Mouse (Mus musculus): Measurements from ENCODE around the gene Ctns. TPM values are rescaled to one million over a fixed set of nuclear protein-coding genes. Genes with fewer than 3 reads are reported as not detected.

The Ctns gene
- total RNA-seq, 2 experiments from 2014 or later: 11.7 to 13.9 TPM

DNA sequence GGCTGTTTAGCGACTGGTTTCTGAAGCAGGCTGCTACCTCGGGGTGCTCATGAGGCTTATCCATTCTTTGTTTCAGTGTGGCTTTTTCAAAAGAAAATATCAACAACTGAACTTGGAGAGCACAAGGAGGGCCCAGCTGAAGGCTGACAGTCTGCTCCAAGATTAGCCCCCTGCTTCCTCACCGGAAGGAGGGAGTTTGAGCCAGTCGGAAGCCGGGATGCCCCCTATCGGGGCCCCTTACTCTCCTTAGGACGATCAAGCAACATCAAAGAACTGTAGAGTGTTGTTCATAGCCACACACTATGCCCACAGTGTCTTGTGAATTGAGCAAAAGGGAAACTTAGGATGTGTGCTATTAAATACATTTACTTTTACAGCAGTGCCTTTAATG is 51.9 kb downstream of the Ctns start:
- DNase-seq: no peak
- intact Hi-C loops (cut with DNase I): no loop called here

DNA sequence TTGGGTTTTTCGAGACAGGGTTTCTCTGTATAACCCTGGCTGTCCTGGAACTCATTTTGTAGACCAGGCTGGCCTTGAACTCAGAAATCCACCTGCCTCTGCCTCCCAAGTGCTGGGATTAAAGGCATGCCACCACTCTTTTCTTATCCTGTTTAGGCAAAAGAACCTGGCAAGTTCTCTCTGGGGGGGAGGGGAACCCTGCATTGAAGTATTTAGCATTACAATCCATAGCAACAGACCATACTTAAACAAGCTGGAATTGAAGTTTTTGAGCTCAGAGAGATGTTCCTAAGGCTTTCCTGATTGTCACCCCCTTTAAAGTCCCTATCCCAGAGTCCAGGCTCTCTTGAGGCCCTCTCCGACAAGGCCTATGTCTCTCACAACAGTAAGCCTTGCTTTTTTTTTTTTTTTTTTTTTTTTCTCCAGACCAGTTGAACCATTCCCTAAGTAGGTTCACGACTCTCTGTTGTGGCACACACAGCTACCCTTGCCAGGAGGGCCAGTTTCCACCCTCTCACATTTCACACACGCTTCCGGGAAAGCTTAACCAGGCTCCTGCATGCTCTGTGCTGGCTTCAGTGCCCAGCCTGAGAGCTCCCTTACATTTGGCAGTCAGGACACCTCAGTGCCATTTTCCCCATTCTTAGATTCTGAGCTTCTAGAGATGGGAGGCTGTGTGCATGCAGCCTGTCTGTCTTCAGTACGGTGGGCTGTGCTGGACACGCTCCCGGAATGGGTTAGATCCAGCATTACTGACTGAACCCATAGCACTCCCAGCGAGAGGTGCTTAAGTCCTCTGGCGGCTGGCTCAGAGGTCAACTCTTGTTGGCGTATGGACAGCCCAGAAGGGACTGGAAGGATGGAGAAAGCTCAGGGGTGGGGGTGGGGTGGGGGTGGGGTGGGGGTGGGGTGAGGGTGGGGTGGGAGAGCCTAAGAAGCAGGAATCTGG is 52.5 kb downstream of the Ctns start:
- intact Hi-C loops (cut with DNase I): no loop called here
- no peak for DNase-seq

DNA sequence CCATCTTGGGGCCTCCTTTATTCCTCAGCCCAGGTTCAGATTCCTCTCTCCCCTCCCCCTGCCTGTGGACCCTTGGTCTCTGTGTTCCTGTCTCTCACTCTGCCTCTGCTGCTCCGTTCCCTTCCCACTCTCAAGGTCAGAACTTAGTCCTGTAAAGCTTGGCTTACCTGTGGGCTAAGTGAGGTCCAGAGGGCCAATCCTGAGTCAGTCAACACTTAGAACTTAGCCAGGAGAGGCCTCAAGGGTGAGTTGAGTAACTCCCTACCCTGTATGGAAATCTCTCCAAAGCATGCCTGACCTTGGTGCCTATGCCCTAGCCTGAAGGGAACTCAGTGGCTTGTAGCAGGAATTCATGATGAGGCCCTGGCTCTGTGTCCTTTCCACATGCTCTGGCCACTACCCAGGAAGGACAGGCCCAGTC is 54.6 kb downstream of the Ctns start:
- DNase-seq: peak; percentile 15 to 22

DNA sequence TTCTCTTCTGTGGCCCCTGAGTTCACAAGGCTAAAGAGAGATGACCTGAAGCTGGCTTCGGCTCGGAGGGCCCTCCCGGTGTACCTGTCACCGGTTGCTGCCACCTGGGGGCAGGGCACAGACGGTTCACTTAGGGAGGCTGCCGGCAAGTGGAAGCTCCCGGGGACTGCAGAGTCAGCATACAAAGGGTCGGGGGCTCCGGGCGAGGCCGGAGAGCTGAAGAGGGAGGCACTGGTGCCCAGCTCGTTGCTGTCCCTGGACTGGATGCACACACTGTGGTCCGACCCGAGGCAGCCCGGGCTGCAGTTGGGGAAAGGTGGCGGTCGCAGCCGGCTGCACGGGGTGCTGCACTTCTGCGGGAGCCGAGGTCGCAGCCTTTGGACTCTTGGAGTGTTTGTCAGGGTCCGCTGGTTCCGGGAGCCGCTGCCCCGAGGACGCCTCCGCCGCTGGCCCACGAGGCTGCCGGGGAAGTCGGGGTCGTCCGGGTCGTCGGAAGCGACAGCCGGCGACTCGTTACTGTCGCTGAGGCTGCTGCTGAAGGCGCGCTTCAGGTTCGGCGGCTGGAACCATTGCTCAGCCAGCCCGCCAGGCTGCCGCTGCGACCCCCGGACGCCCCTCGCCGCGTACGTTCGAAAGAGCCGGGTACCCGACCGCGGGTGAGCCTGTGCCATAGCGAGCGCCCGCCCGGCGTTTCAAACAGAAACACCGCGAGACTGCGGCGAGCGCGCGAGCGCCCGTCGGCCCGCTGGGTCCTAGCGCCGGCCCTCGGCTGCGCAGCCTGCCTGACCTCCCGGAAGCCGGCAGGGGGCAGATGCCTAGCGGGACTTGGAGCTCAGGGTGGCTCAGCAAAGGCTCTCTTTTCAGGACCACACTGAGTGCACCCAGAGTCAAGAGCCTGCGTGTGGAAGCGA is 61.0 kb downstream of the Ctns start, which contains the start of gene Haspin:
Haspin (minus strand) TSS at position 704 of the 911 bp plus-strand sequence.
- DNase-seq: peak; percentile 94 to 95
- intact Hi-C loops (cut with DNase I): loop anchor here (1.0 to 2.0 kb wide), 4 partner anchors 23 to 1233 kb away; partner anchors contain the start of gene P2rx5

More for the DNA sequence above, 54.6 kb downstream of the Ctns start:
- intact Hi-C loops (cut with DNase I): no loop called here

DNA sequence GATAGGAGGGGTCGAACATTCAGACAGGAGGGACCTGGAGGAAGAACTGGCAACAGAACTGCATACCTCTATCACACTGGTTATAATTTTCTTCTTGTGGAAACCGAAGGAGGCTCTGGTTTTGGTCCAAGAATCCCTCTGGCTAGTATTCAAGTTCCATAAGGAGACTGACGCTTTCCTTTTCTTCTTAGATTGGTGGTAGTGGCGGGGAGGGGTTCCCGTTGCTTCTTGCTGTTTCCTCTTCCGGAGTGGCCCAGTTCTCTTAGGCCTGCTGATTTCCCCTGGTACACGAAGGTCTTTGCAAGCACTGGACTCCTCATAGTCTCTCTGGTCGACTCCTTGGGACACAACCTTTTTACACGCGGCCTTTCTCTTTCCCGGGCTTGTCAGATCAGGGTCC is 61.7 kb downstream of the Ctns start:
- intact Hi-C loops (cut with DNase I): no loop called here
- peak; percentile 8 to 20 for DNase-seq

DNA sequence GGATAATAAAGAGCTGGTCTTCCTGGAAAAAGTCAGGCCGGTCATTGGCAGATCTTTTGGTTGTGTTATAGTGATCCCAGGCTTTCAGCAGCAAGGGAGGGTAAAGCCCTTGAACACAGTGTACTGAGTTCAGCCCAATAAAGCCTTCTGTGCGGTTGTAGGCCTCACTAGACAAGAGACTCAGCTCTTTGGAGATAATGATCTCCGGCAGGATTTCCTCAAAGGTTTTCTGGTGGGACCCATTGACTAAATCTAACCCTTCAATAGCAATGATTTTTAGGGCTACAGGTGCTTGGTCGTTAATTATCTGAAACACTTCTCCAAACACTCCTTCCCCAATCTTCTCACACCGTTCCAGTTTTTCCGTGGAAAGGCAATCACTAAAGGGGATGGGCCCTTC is 62.3 kb downstream of the Ctns start:
- intact Hi-C loops (cut with DNase I): no loop called here

DNA sequence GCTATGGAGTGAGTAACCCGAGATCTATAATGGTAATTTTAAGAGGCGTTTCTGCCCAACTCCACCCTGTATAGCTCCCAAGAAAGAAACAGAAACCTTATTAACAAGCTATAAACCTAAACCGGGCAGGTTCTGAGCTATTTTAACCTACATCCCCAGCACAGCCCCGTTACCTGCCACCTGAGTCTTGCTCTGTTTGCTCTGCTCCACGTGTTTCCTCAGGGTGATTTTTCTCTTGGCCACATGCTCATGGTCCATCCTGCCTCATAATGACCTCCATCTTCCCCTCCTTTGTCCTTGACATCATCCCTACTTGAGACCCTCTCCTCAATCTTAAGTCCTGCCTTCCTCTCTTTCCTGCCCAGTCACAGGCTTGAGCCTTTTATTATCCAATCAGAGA is 64.6 kb downstream of the Ctns start:
- intact Hi-C loops (cut with DNase I): no loop called here
- no peak for DNase-seq

More for the DNA sequence above, 62.3 kb downstream of the Ctns start:
- DNase-seq: no peak

Other genes starting within 250 kb of the Ctns start
- gene Atp2a3, start 237.9 kb downstream of the Ctns start, total RNA-seq (2021): 10 to 100 TPM; 17.1 to 19.0 TPM
- under 1 TPM; 0.72 to 0.98 TPM for gene P2rx1, start 199.9 kb downstream of the Ctns start, total RNA-seq (2021)
- gene Camkk1, start 180.0 kb downstream of the Ctns start, total RNA-seq (2021): 1 to 10 TPM; 1.1 to 2.0 TPM
- 1 to 10 TPM; 9.0 TPM for gene Ncbp3, start 151.3 kb downstream of the Ctns start, total RNA-seq (2021)
- gene Itgae, start 108.5 kb downstream of the Ctns start, total RNA-seq (2021): under 1 TPM in 1 of 2 experiments, not detected in 1; 0.07 TPM
- gene Haspin, start 60.7 kb downstream of the Ctns start, total RNA-seq (2021): 1 to 10 TPM; 2.4 TPM
- 1 to 10 TPM; 7.4 to 8.1 TPM for gene P2rx5, start 38.6 kb downstream of the Ctns start, total RNA-seq (2021)
- 10 to 100 TPM; 71.4 to 82.7 TPM for gene Emc6, start 22.0 kb downstream of the Ctns start, total RNA-seq (2021)
- gene Tax1bp3, start 22.0 kb downstream of the Ctns start, total RNA-seq (2021): 100 to 1,000 TPM in 1 of 2 experiments, 10 to 100 TPM in 1; 89.1 to 105 TPM
- 1 to 10 TPM; 1.5 to 2.0 TPM for gene Shpk, start 418 bp upstream of the Ctns start, total RNA-seq (2021)
- gene Trpv1, start 35.2 kb upstream of the Ctns start, total RNA-seq (2021): not detected
- gene Trpv3, start 68.3 kb upstream of the Ctns start, total RNA-seq (2021): under 1 TPM; 0.05 to 0.20 TPM
- gene Aspa, start 130.6 kb upstream of the Ctns start, total RNA-seq (2021): 1 to 10 TPM in 1 of 2 experiments, under 1 TPM in 1; 0.72 to 3.3 TPM
- gene Gm49340, start 130.7 kb upstream of the Ctns start, total RNA-seq (2021): not detected
- gene Spata22, start 130.7 kb upstream of the Ctns start, total RNA-seq (2021): not detected
- gene Olfr20, start 151.7 kb upstream of the Ctns start, total RNA-seq (2021): not detected
- gene Olfr376, start 172.2 kb upstream of the Ctns start, total RNA-seq (2021): not detected
- gene Olfr1, start 200.6 kb upstream of the Ctns start, total RNA-seq (2021): not detected
- not detected for gene Olfr378, start 229.4 kb upstream of the Ctns start, total RNA-seq (2021)

Measured in heart, postnatal 10 days (tissue).